Mouse (Mus musculus) MEL (cell line): ENCODE data around the gene Rufy4.

Experiments used
- CTCF ChIP-seq, 3 experiments: IDR thresholded peaks in 2 of 3; conservative IDR thresholded peaks in 1 of 3; 2 replicates each; pipeline ENCODE4 v1.5.1; 2011 to 2012; ENCODE audit warnings: low read length in 3 of 3, low read depth in 2 of 3, mild to moderate bottlenecking in 2 of 3, improper control_type of control experiment in 1 of 3, inconsistent platforms in 1 of 3, mixed read lengths in 1 of 3, moderate library complexity in 1 of 3; ENCODE audit not compliant: control insufficient read depth in 1 of 3, insufficient read depth in 1 of 3, poor library complexity in 1 of 3, severe bottlenecking in 1 of 3
- EP300 ChIP-seq, 2 experiments: IDR thresholded peaks; 2 replicates each; pipeline ENCODE4 v1.6.1; 2011; ENCODE audit warnings: improper control_type of control experiment in 2 of 2, low read length in 2 of 2, low read depth in 1 of 2, mild to moderate bottlenecking in 1 of 2
- ETS1 ChIP-seq: IDR thresholded peaks from 2 replicates; pipeline ENCODE4 v1.6.1; 2012; ENCODE audit warnings: low read depth, mild to moderate bottlenecking, inconsistent platforms, low read length, improper control_type of control experiment, moderate library complexity
- GATA1 ChIP-seq: IDR thresholded peaks from 2 replicates; pipeline ENCODE4 v1.6.1; 2011; ENCODE audit warnings: low read depth, low read length, improper control_type of control experiment
- KAT2A ChIP-seq: conservative IDR thresholded peaks from 2 replicates; pipeline ENCODE4 v1.6.1; 2012; ENCODE audit warnings: low read depth, low read length, improper control_type of control experiment, inconsistent platforms
- POLR2AphosphoS2 ChIP-seq: IDR thresholded peaks from 2 replicates; pipeline ENCODE4 v1.6.1; 2011; ENCODE audit warnings: low read length, improper control_type of control experiment
- RAD21 ChIP-seq: IDR thresholded peaks from 2 replicates; pipeline ENCODE4 v1.6.1; 2011; ENCODE audit warnings: mild to moderate bottlenecking, low read depth, low read length, improper control_type of control experiment
- TBP ChIP-seq: IDR thresholded peaks from 2 replicates; pipeline ENCODE4 v1.8.0; 2011; ENCODE audit warnings: low read depth, low read length, improper control_type of control experiment
- ZC3H11A ChIP-seq: IDR thresholded peaks from 2 replicates; pipeline ENCODE4 v1.6.1; 2012; ENCODE audit warnings: low read depth, mild to moderate bottlenecking, inconsistent platforms, low read length, improper control_type of control experiment
- ZNF384 ChIP-seq: IDR thresholded peaks from 2 replicates; pipeline ENCODE4 v1.6.1; 2012; ENCODE audit warnings: low read depth, mild to moderate bottlenecking, inconsistent platforms, low read length, improper control_type of control experiment

GRCm38 (mm10) chr1:74155435-74156012, 30.2 kb downstream of the Rufy4 start:
- no peak for TF ChIP-seq GATA1
- TF ChIP-seq ZNF384: no peak
- no peak for TF ChIP-seq RAD21
- no peak for TF ChIP-seq CTCF (IDR thresholded peaks at IDR 0.05 in 2 of 3, conservative IDR thresholded peaks at IDR 0.05 in 1 of 3; ENCODE audit: control insufficient read depth in 1 of 3, insufficient read depth in 1 of 3, low read depth in 2 of 3, low read length in 3 of 3, poor library complexity in 1 of 3, severe bottlenecking in 1 of 3)
- TF ChIP-seq KAT2A: no peak
- TF ChIP-seq ETS1: no peak
- no peak for TF ChIP-seq POLR2AphosphoS2
- TF ChIP-seq TBP: no peak
- no peak for TF ChIP-seq EP300 (IDR thresholded peaks at IDR 0.05; ENCODE audit: low read depth in 1 of 2, low read length in 2 of 2)
- no peak for TF ChIP-seq ZC3H11A
